Mouse (Mus musculus): ENCODE results near the gene Rasa4. TPM values are rescaled to one million over a fixed set of nuclear protein-coding genes. Genes with fewer than 3 reads are reported as not detected.
A peak's percentile ranks its signal among the peaks of the same experiment; 100 is the strongest.

Rasa4 gene
- total and polyA plus RNA-seq, 3 experiments = 1.4 to 2.5 TPM; not detected in 1

DNA sequence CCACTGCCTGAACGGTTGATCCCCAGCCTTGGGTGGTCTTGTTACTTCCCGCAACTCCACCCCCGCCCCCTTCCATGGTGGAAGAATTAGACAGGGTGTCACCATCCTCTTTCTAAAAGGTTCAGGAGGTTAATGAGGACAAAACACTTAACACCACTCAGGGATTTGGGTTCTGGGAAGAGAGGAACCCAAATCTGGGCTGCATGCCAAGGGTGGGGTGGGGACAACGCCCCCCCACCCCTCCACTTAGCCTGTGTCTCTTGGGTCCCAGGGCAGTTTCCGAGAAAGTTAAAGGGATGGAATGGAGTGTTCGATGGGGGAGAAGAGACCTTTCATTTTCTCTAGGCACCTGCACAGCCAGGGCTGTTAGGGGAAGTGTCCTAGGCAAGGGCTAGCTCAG, 10.7 kb upstream of the Rasa4 start:
- Histone ChIP-seq H3K27me3 (ENCODE audit: control insufficient read depth in 1 of 2, insufficient read depth in 2 of 2, low read length in 2 of 2) (no peaks in the 10 kb centered on the region), H3K9ac (ENCODE audit: control insufficient read depth, low read depth, low read length, poor library complexity, severe bottlenecking) (no peak overlapping the region), H3K4me3 (ENCODE audit: control insufficient read depth in 1 of 2, insufficient read depth in 1 of 2, low read depth in 2 of 2, low read length in 2 of 2) (no peak overlapping the region), H3K27ac (ENCODE audit: control insufficient read depth, low read depth, low read length) (no peak overlapping the region), H3K79me2 (ENCODE audit: control insufficient read depth, insufficient read depth, low read length, poor library complexity) (no peaks in the 10 kb centered on the region), H3K36me3 (ENCODE audit: control insufficient read depth in 1 of 2, insufficient read depth in 2 of 2, low read length in 2 of 2) (peaks cover 0 to 5% of the 10 kb centered on the region in 2 experiments; a peak in 2 of 4 replicates), H3K9me3 (replicated peaks; ENCODE audit: insufficient read depth, low read length) (no peaks in the 10 kb centered on the region), H3K4me1 (ENCODE audit: control insufficient read depth in 1 of 2, insufficient read depth in 2 of 2, low read length in 2 of 2) (peaks cover 5 to 10% of the 10 kb centered on the region in 2 experiments)
- DNase-seq (ENCODE audit: low read depth, low spot score) = no peak
- TF ChIP-seq ZC3H11A (IDR thresholded peaks at IDR 0.05; ENCODE audit: low read depth, low read length) (no peak), EP300 (IDR thresholded peaks at IDR 0.05; ENCODE audit: low read depth in 1 of 2, low read length in 2 of 2) (peak in 1 of 2 experiments; percentile 7; a peak in 1 of 4 replicates)

DNA sequence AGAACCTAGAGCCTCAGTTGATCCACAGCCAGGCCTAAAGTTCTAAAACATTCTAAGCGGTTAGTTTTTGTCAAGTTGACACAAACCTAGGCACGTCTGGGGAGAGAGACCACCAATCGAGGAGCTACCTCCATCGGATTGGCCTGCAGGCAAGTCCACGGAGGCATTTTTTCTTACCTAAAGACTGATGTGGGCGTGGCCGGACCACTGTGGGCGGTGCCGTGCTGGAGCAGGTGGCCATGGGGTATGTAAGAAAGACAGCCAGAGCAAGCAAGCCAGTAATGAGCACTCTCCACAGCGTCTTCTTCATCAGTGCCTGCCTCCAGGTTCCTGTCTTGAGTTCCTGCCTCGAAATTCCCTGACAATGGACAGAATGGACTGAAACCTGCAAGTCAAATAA, 10.2 kb upstream of the Rasa4 start:
- H3K79me2 ChIP-seq (ENCODE audit: control insufficient read depth, insufficient read depth, low read length, poor library complexity) = no peaks in the 10 kb centered on the region
- H3K4me3 ChIP-seq (ENCODE audit: control insufficient read depth in 1 of 2, insufficient read depth in 1 of 2, low read depth in 2 of 2, low read length in 2 of 2) = no peak overlapping the region
- peaks cover 0 to 6% of the 10 kb centered on the region in 2 experiments; a peak in 2 of 4 replicates for H3K36me3 ChIP-seq (ENCODE audit: control insufficient read depth in 1 of 2, insufficient read depth in 2 of 2, low read length in 2 of 2)
- no peak for DNase-seq (ENCODE audit: low read depth, low spot score)
- H3K9me3 ChIP-seq (replicated peaks; ENCODE audit: insufficient read depth, low read length) = no peaks in the 10 kb centered on the region
- TF ChIP-seq MAFK (IDR thresholded peaks at IDR 0.05; ENCODE audit: borderline replicate concordance, low read depth, low read length) (no peak), RCOR1 (IDR thresholded peaks at IDR 0.05; ENCODE audit: low read depth, low read length) (no peak), TAL1 (IDR thresholded peaks at IDR 0.05; ENCODE audit: low read length) (no peak), CTCF (IDR thresholded peaks at IDR 0.05 in 2 of 3, conservative IDR thresholded peaks at IDR 0.05 in 1 of 3; ENCODE audit: control insufficient read depth in 1 of 3, insufficient read depth in 1 of 3, low read depth in 2 of 3, low read length in 3 of 3, poor library complexity in 1 of 3, severe bottlenecking in 1 of 3) (no peak), MXI1 (IDR thresholded peaks at IDR 0.05; ENCODE audit: low read depth, low read length) (no peak), MYC (IDR thresholded peaks at IDR 0.05; ENCODE audit: low read depth, low read length) (no peak), TBP (IDR thresholded peaks at IDR 0.05; ENCODE audit: low read depth, low read length) (no peak), USF1 (IDR thresholded peaks at IDR 0.05; ENCODE audit: low read depth, low read length) (no peak), CHD2 (IDR thresholded peaks at IDR 0.05; ENCODE audit: low read length) (no peak), ZNF384 (IDR thresholded peaks at IDR 0.05; ENCODE audit: low read depth, low read length) (no peak), RAD21 (IDR thresholded peaks at IDR 0.05; ENCODE audit: low read depth, low read length) (no peak), POLR2AphosphoS2 (IDR thresholded peaks at IDR 0.05; ENCODE audit: low read length) (no peak)
- H3K4me1 ChIP-seq (ENCODE audit: control insufficient read depth in 1 of 2, insufficient read depth in 2 of 2, low read length in 2 of 2) = peaks cover 5 to 14% of the 10 kb centered on the region in 2 experiments
- no peak overlapping the region for H3K9ac ChIP-seq (ENCODE audit: control insufficient read depth, low read depth, low read length, poor library complexity, severe bottlenecking)
- H3K27me3 ChIP-seq (ENCODE audit: control insufficient read depth in 1 of 2, insufficient read depth in 2 of 2, low read length in 2 of 2) = no peaks in the 10 kb centered on the region
- no peak overlapping the region for H3K27ac ChIP-seq (ENCODE audit: control insufficient read depth, low read depth, low read length)

DNA sequence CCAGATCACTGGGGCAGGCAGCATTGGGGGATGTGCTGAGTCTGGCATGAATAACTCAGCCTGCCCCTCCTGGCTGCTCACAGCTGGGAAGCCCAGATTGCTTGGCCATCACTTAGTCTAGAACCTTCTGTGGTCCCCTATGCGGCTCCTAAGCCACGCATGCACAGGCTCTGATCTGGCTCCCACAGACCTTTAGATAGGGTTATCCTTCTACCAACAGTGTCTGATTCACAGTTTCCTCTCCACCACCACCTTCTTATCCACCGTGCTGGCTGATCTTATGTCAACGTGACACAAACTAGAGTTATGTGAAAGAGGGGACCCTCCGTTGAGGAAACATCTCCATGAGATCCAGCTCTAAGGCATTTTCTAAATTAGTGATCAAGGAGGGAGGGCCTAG, 8.6 kb upstream of the Rasa4 start:
- Histone ChIP-seq H3K9me3 (replicated peaks; ENCODE audit: insufficient read depth, low read length) (no peaks in the 10 kb centered on the region), H3K36me3 (ENCODE audit: control insufficient read depth in 1 of 2, insufficient read depth in 2 of 2, low read length in 2 of 2) (peaks cover 0 to 6% of the 10 kb centered on the region in 2 experiments; a peak in 2 of 4 replicates), H3K4me1 (ENCODE audit: control insufficient read depth in 1 of 2, insufficient read depth in 2 of 2, low read length in 2 of 2) (peaks cover 5 to 15% of the 10 kb centered on the region in 2 experiments), H3K9ac (ENCODE audit: control insufficient read depth, low read depth, low read length, poor library complexity, severe bottlenecking) (no peak overlapping the region), H3K4me3 (ENCODE audit: control insufficient read depth in 1 of 2, insufficient read depth in 1 of 2, low read depth in 2 of 2, low read length in 2 of 2) (no peak overlapping the region), H3K79me2 (ENCODE audit: control insufficient read depth, insufficient read depth, low read length, poor library complexity) (no peaks in the 10 kb centered on the region), H3K27ac (ENCODE audit: control insufficient read depth, low read depth, low read length) (no peak overlapping the region), H3K27me3 (ENCODE audit: control insufficient read depth in 1 of 2, insufficient read depth in 2 of 2, low read length in 2 of 2) (no peaks in the 10 kb centered on the region)
- peak; percentile 42; the same call in 1 of the 2 replicates for TF ChIP-seq TAL1 (IDR thresholded peaks at IDR 0.05; ENCODE audit: low read length)
- 0 out of 2 replicates have a peak, but pooled peaks have one; percentile 32 for TF ChIP-seq TCF12 (IDR thresholded peaks at IDR 0.05; ENCODE audit: low read depth, low read length)
- no peak for TF ChIP-seq MAFK (IDR thresholded peaks at IDR 0.05; ENCODE audit: borderline replicate concordance, low read depth, low read length)
- peak; percentile 61; the same call in 1 of the 2 replicates for TF ChIP-seq GATA1 (IDR thresholded peaks at IDR 0.05; ENCODE audit: low read depth, low read length)
- peak; percentile 6 to 61; a peak in 3 of 4 replicates for TF ChIP-seq EP300 (IDR thresholded peaks at IDR 0.05; ENCODE audit: low read depth in 1 of 2, low read length in 2 of 2)
- peak; percentile 61 for DNase-seq (ENCODE audit: low read depth, low spot score)
